Mouse (Mus musculus) heart, adult 2 months (tissue): Measurements from ENCODE around the gene Rab11a. TPM values are rescaled to one million over a fixed set of nuclear protein-coding genes. Genes with fewer than 3 reads are reported as not detected.

Experiments used
- DNase-seq, 2 experiments: peaks; one replicate each; pipeline ENCODE4 v3.0.0; 2021
- H3K27ac ChIP-seq: fragments of 200-600 bp; 2 replicates; pipeline ENCODE4 v1.8.1; 2022
- H3K27me3 ChIP-seq: fragments of 200-500 bp; 2 replicates; pipeline ENCODE4 v1.6.1; 2012; ENCODE audit warnings: mild to moderate bottlenecking, low read length, inconsistent platforms, mixed read lengths; ENCODE audit not compliant: control insufficient read depth, insufficient read depth
- H3K36me3 ChIP-seq: fragments of 200-500 bp; 2 replicates; pipeline ENCODE4 v1.6.1; 2012; ENCODE audit warnings: low read length, inconsistent platforms; ENCODE audit not compliant: control insufficient read depth, insufficient read depth
- H3K4me1 ChIP-seq: fragments of 200-500 bp; 2 replicates; pipeline ENCODE4 v1.6.1; 2011; ENCODE audit warnings: low read length; ENCODE audit not compliant: control insufficient read depth, insufficient read depth
- H3K4me3 ChIP-seq: fragments of 200-600 bp; 2 replicates; pipeline ENCODE4 v1.8.1; 2022
- H3K79me2 ChIP-seq: fragments of 200-500 bp; replicated peaks from 2 replicates; pipeline ENCODE4 v1.6.1; 2012; ENCODE audit warnings: mild to moderate bottlenecking, inconsistent platforms, low read length, moderate library complexity, mixed read lengths; ENCODE audit not compliant: control insufficient read depth, insufficient read depth
- H3K9ac ChIP-seq: fragments of 200-500 bp; 2 replicates; pipeline ENCODE4 v1.6.1; 2012; ENCODE audit warnings: low read depth, mild to moderate bottlenecking, control low read depth, inconsistent platforms, low read length, mixed read lengths
- CTCF ChIP-seq: fragments of 200-600 bp; IDR thresholded peaks from 2 replicates; pipeline ENCODE4 v1.8.1; 2022; ENCODE audit warnings: antibody characterized with exemption, mild to moderate bottlenecking, moderate library complexity
- EP300 ChIP-seq: fragments of 200-500 bp; IDR thresholded peaks from 2 replicates; pipeline ENCODE4 v1.6.1; 2011; ENCODE audit warnings: low read depth, low read length, control low read depth; ENCODE audit not compliant: insufficient read depth
- POLR2A ChIP-seq: fragments of 200-500 bp; IDR thresholded peaks from 2 replicates; pipeline ENCODE4 v1.6.1; 2011; ENCODE audit warnings: mild to moderate bottlenecking, low read depth, low read length, control low read depth; ENCODE audit not compliant: insufficient read depth
- WGBS: fragments of 180-500 bp; shearing (Covaris S2); methylation state at CpG from one replicate; pipeline ENCODE4 v1.1.7; 2018; 5-methylcytosine and 5-hydroxymethylcytosine counted together
- intact Hi-C: fragments of 180-260 bp; cut with DNase I; formaldehyde crosslinking; loops from one replicate; pipeline ENCODE4 v1.15.1; 2025
- polyA plus RNA-seq: library from polyadenylated mRNA; depleted of rRNA; stranded (reverse); fragments of >200 nt; gene quantifications from 2 replicates; pipeline ENCODE4 v1.2.3, GENCODE M21; 2012
- total RNA-seq, 2 experiments: library from RNA; stranded (reverse); gene quantifications; 2 replicates each; pipeline ENCODE4 v1.2.3; 2021

Gene Rab11a
- total and polyA plus RNA-seq, 3 experiments: 79.0 to 162 (median 154) TPM

DNA sequence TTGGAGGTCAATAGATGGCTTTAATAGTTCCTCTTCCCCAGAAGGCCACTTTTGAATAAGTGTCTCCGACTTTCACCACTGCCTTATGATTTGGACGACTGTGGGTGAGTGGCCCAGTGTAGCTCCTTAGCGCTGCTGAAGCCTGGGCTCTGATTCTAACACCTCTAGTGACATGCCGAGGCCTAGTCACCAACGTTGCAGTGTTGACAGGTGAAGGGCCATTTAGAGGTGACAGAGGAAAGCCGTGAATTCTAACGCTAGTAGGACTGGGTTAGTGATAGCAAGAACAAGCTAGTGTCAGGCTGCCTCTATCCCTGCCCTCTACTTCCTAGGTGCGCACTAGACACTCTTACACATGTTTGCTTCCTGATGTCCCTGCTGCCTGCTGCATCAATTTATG lies 35.7 kb upstream of the Rab11a start:
- intact Hi-C loops: loop anchor here (5.0 kb wide), 1 partner anchor 381 kb away; no protein-coding TSS in a partner anchor

DNA sequence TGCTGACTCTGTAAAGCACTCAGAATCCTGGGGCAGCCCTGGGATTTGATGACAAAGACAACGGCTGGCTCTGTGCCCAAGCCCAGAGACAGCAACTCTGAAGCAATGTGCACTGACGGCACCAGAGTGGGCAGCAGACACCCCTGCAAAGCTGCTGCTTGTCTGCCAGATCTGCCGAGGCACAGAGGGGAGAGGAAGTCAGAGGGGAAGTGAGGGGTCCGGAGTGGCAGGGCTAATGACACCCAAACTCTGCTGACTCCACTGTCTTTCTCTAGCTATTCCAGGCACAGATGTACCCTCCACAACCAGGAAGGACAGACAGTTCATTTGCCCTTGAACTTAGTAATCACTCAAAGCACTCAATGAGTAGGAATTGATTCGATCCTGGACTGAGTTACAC lies 33.7 kb upstream of the Rab11a start:
- peak; percentile 36 to 66 for DNase-seq
- WGBS: 22% methylated on average over 5 of the region's 5 CpGs
- Histone ChIP-seq H3K27ac (no peak overlapping the region), H3K27me3 (no peaks in the 10 kb centered on the region), H3K79me2 (no peaks in the 10 kb centered on the region), H3K9ac (no peak overlapping the region), H3K4me1 (peaks cover 4% of the 10 kb centered on the region), H3K4me3 (no peak overlapping the region), H3K36me3 (no peaks in the 10 kb centered on the region)
- intact Hi-C loops: loop anchor here (5.0 kb wide), 1 partner anchor 379 kb away; no protein-coding TSS in a partner anchor
- TF ChIP-seq POLR2A: no peak

More for the DNA sequence above, 35.7 kb upstream of the Rab11a start:
- Histone ChIP-seq H3K79me2 (no peaks in the 10 kb centered on the region), H3K4me1 (peaks cover 4% of the 10 kb centered on the region), H3K27me3 (no peaks in the 10 kb centered on the region), H3K9ac (no peak overlapping the region), H3K36me3 (no peaks in the 10 kb centered on the region), H3K4me3 (no peak overlapping the region), H3K27ac (peak overlapping the region; percentile 5; the same call in 1 of the 2 replicates)
- no peak for DNase-seq
- TF ChIP-seq CTCF (no peak), POLR2A (no peak), EP300 (no peak)
- WGBS: 72% methylated on average over 8 of the region's 8 CpGs

DNA sequence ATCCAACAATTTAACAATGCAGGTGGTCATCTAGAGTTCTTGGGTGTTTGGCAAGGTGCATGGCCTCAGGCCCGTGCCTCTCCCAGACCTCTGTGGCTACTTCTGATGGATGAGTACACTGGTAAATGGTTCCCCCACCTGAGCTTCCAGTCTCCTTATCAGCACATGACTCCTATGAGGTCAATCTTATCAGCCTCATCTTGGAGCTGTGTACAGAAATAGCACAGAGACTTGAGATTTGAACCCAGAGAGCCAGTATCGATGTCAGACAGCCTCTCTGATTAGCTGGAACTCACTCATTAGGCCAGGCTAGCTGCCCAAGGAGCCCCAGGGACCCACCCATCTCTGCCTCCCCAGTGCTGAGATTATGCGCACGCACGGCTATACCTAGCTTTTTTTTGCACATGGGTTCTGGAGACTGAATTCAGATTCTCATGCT lies 32.9 kb upstream of the Rab11a start:
- TF ChIP-seq EP300 (no peak), CTCF (no peak), POLR2A (no peak)
- no peak overlapping the region for H3K9ac ChIP-seq
- H3K4me1 ChIP-seq: peaks cover 2% of the 10 kb centered on the region
- no peak overlapping the region for H3K27ac ChIP-seq
- H3K79me2 ChIP-seq: no peaks in the 10 kb centered on the region
- H3K36me3 ChIP-seq: no peaks in the 10 kb centered on the region
- H3K27me3 ChIP-seq: no peaks in the 10 kb centered on the region
- H3K4me3 ChIP-seq: no peak overlapping the region
- no peak for DNase-seq
- WGBS: 81% methylated on average over 5 of the region's 5 CpGs
- intact Hi-C loops: loop anchor here (5.0 kb wide), 1 partner anchor 378 kb away; no protein-coding TSS in a partner anchor

DNA sequence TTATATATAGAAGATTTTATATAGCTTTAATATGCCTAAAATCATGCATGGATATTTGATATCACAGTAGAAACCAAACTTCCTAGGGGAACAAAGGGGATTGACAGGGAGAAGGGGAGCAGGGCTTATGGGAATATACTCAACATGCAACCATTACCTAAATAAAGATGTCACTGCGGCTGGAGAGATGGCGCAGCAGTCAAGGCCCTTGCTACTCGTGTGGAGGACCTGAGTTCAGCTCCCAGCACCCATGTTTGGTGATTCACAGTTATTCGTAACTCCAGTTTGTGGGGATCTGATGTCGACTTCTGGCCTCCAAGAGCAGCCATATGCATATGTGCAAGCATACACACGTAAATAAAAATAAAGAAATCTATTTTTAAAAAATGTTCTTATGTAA lies 32.4 kb upstream of the Rab11a start:
- no peaks in the 10 kb centered on the region for H3K79me2 ChIP-seq

DNA sequence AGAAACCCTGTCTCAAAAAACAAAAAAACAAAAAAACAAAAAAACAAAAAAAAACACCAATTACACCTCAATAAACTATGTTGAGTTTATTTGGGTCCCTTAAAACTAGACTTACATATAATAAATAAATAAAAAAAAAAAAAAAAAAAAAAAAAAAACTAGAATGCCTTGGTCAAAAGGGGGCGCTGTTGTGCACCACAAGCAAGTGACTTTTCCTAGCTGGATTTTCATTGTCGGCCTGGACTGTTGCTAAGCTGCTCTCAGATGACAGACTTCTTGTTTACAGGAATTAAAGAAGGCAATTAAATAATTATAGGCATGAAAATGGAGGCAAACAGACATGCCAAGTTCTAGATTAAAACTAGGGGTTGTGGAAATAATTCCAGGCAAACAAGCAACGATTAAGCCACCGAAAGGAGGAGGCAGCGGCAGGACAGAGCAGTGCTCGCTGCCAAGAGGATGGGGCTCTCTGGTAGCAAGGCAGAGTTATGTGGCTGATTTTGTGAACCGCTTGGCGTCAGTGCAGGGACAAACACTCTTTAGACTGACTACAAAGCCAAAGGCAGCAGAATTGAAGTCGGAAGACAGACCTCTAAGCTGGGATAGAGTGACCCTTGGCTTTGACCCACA lies 31.6 kb upstream of the Rab11a start:
- 54% methylated on average over 9 of the region's 9 CpGs for WGBS
- intact Hi-C loops: no loop called here
- no peak overlapping the region for H3K9ac ChIP-seq
- H3K4me3 ChIP-seq: no peak overlapping the region
- no peaks in the 10 kb centered on the region; the same call in 1 of the 2 replicates for H3K4me1 ChIP-seq
- TF ChIP-seq CTCF: peak; percentile 75
- TF ChIP-seq POLR2A: no peak
- TF ChIP-seq EP300: no peak
- no peaks in the 10 kb centered on the region for H3K36me3 ChIP-seq
- H3K79me2 ChIP-seq: no peaks in the 10 kb centered on the region
- peak in 1 of 2 experiments; percentile 45 for DNase-seq
- H3K27ac ChIP-seq: no peak overlapping the region
- no peaks in the 10 kb centered on the region for H3K27me3 ChIP-seq

More for the DNA sequence above, 32.4 kb upstream of the Rab11a start:
- Histone ChIP-seq H3K4me1 (peaks cover under 1% of the 10 kb centered on the region), H3K27me3 (no peaks in the 10 kb centered on the region), H3K27ac (no peak overlapping the region), H3K9ac (no peak overlapping the region), H3K36me3 (no peaks in the 10 kb centered on the region), H3K4me3 (no peak overlapping the region)
- WGBS: 94% methylated on average over 6 of the region's 6 CpGs
- TF ChIP-seq EP300 (no peak), POLR2A (no peak), CTCF (no peak)
- no peak for DNase-seq
- intact Hi-C loops: loop anchor here (5.0 kb wide), 1 partner anchor 378 kb away; no protein-coding TSS in a partner anchor

DNA sequence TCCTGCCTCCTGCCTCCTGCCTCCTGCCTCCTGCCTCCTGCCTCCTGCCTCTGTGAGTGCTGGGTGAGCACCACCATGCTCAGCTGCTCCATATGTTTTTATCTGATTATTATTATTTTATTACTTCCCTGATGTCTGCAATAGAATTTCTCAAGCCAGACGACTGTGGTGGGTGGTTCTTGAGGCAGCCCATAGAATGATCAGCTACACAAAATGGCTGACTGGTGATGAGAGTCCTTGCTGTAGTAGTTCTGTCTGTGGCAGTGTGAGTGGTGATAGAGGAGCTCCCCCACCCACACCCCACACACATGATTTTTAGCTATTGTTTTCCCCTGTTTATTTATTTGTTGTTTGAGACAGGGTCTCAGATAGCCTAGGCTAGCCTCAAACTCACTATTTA lies 30.2 kb upstream of the Rab11a start:
- Histone ChIP-seq H3K9ac (no peak overlapping the region), H3K27ac (no peak overlapping the region), H3K4me3 (no peak overlapping the region), H3K4me1 (no peaks in the 10 kb centered on the region; the same call in 1 of the 2 replicates), H3K79me2 (no peaks in the 10 kb centered on the region), H3K36me3 (no peaks in the 10 kb centered on the region), H3K27me3 (no peaks in the 10 kb centered on the region)
- TF ChIP-seq EP300 (no peak), CTCF (no peak), POLR2A (no peak)
- WGBS: 48% methylated on average over 1 of the region's 1 CpGs
- no peak for DNase-seq
- intact Hi-C loops: no loop called here
